Mouse (Mus musculus): ENCODE results near the gene Apobr. TPM values are rescaled to one million over a fixed set of nuclear protein-coding genes. Genes with fewer than 3 reads are reported as not detected.

Gene Apobr
- polyA plus RNA-seq, 1 experiment from 2014 or later, result 0.46 TPM

GRCm38 (mm10) chr7:126581661-126582060 is 3.1 kb upstream of the Apobr start:
- H3K4me2 ChIP-seq, result peak overlapping the region; percentile 84
- H3K27ac ChIP-seq, result no peak overlapping the region
- H3K36me3 ChIP-seq (ENCODE audit: poor library complexity, severe bottlenecking), result peaks cover 24% of the 10 kb centered on the region
- peaks cover 22% of the 10 kb centered on the region for H3K27me3 ChIP-seq
- H3K9me3 ChIP-seq (replicated peaks), result no peaks in the 10 kb centered on the region
- no peak overlapping the region for H3K4me3 ChIP-seq
- H3K4me1 ChIP-seq, result peaks cover 13% of the 10 kb centered on the region
- 84% methylated on average over 6 of the region's 6 CpGs for WGBS
- ATAC-seq, result no peak
- H3K9ac ChIP-seq, result no peak overlapping the region

GRCm38 (mm10) chr7:126582759-126583158 is 2.0 kb upstream of the Apobr start:
- Histone ChIP-seq H3K4me1 (peaks cover 13% of the 10 kb centered on the region), H3K4me2 (peak overlapping the region; percentile 84), H3K9me3 (replicated peaks) (no peaks in the 10 kb centered on the region), H3K4me3 (peak overlapping the region; percentile 61), H3K27ac (no peak overlapping the region), H3K36me3 (ENCODE audit: poor library complexity, severe bottlenecking) (peaks cover 19% of the 10 kb centered on the region), H3K27me3 (peaks cover 22% of the 10 kb centered on the region), H3K9ac (peak overlapping the region; percentile 68)
- ATAC-seq, result peak; percentile 56; the same call in 1 of the 2 replicates
- 2% methylated on average over 20 of the region's 20 CpGs for WGBS

- Histone ChIP-seq H3K9ac (peak overlapping the region; percentile 68), H3K9me3 (replicated peaks) (no peaks in the 10 kb centered on the region), H3K27ac (peak overlapping the region; percentile 82), H3K4me2 (peak overlapping the region; percentile 84), H3K36me3 (ENCODE audit: poor library complexity, severe bottlenecking) (peaks cover 14% of the 10 kb centered on the region), H3K27me3 (peaks cover 22% of the 10 kb centered on the region), H3K4me3 (peak overlapping the region; percentile 61), H3K4me1 (peaks cover 17% of the 10 kb centered on the region)
- ATAC-seq, result peak; percentile 92
- 1% methylated on average over 22 of the region's 22 CpGs for WGBS
Observed at GRCm38 (mm10) chr7:126583251-126583709, 1.5 kb upstream of the Apobr start.

- peak overlapping the region; percentile 84 for H3K4me2 ChIP-seq
- H3K9ac ChIP-seq, result no peak overlapping the region
- no peak for ATAC-seq
- H3K4me1 ChIP-seq, result peaks cover 17% of the 10 kb centered on the region
- peak overlapping the region; percentile 82; the same call in 1 of the 2 replicates for H3K27ac ChIP-seq
- WGBS, result 56% methylated on average over 6 of the region's 6 CpGs
- H3K27me3 ChIP-seq, result peaks cover 22% of the 10 kb centered on the region
- peaks cover 9% of the 10 kb centered on the region for H3K36me3 ChIP-seq (ENCODE audit: poor library complexity, severe bottlenecking)
- peak overlapping the region; percentile 61 for H3K4me3 ChIP-seq
- H3K9me3 ChIP-seq (replicated peaks), result no peaks in the 10 kb centered on the region
Observed at GRCm38 (mm10) chr7:126583761-126584160, 981 bp upstream of the Apobr start.

- no peak within 1 kb of the TSS; the same call in 1 of the 2 replicates for H3K9ac ChIP-seq
- no peaks in the 10 kb centered on the region for H3K9me3 ChIP-seq (replicated peaks)
- H3K4me2 ChIP-seq, result no peak within 1 kb of the TSS
- 76% methylated on average over 6 of the region's 6 CpGs for WGBS
- peaks cover 17% of the 10 kb centered on the region for H3K4me1 ChIP-seq
- no peak within 1 kb of the TSS for H3K4me3 ChIP-seq
- peaks cover 22% of the 10 kb centered on the region for H3K27me3 ChIP-seq
- no peak within 1 kb of the TSS for H3K27ac ChIP-seq
- no peak for ATAC-seq
- no peaks in the 10 kb centered on the region for H3K36me3 ChIP-seq (ENCODE audit: poor library complexity, severe bottlenecking)
Observed at GRCm38 (mm10) chr7:126585717-126586116, 975 bp downstream of the Apobr start, which contains the start of gene Cln3. Gene Cln3, minus strand, starts transcription at chr7:126585817.

- 72% methylated on average over 8 of the region's 8 CpGs for WGBS
- Histone ChIP-seq H3K36me3 (ENCODE audit: poor library complexity, severe bottlenecking) (no peaks in the 10 kb centered on the region), H3K27me3 (peaks cover 22% of the 10 kb centered on the region), H3K4me2 (no peak overlapping the region), H3K9ac (no peak overlapping the region), H3K4me3 (no peak overlapping the region), H3K27ac (no peak overlapping the region), H3K9me3 (replicated peaks) (no peaks in the 10 kb centered on the region), H3K4me1 (peaks cover 12% of the 10 kb centered on the region)
- no peak for ATAC-seq
Observed at GRCm38 (mm10) chr7:126586839-126587238, 2.1 kb downstream of the Apobr start.

- H3K36me3 ChIP-seq (ENCODE audit: poor library complexity, severe bottlenecking), result no peaks in the 10 kb centered on the region
- H3K27me3 ChIP-seq, result peaks cover 24% of the 10 kb centered on the region
- 3% methylated on average over 16 of the region's 16 CpGs for WGBS
- peaks cover 4% of the 10 kb centered on the region; the same call in 1 of the 2 replicates for H3K4me1 ChIP-seq
- H3K4me3 ChIP-seq, result no peak overlapping the region
- H3K27ac ChIP-seq, result no peak overlapping the region
- peak overlapping the region; percentile 12 for H3K4me2 ChIP-seq
- 0 out of 2 replicates have a peak, but pooled peaks have one; percentile 22 for ATAC-seq
- H3K9ac ChIP-seq, result peak overlapping the region; percentile 5; the same call in 1 of the 2 replicates
- no peaks in the 10 kb centered on the region for H3K9me3 ChIP-seq (replicated peaks)
Observed at GRCm38 (mm10) chr7:126587779-126588178, 3.0 kb downstream of the Apobr start.

GRCm38 (mm10) chr7:126594862-126595561 is 10.3 kb downstream of the Apobr start, which contains the start of gene Il27:
Gene Il27, minus strand, starts transcription at chr7:126594941.
- Histone ChIP-seq H3K27me3 (peaks cover 7% of the 10 kb centered on the region), H3K9ac (no peak within 1 kb of the TSS), H3K36me3 (ENCODE audit: poor library complexity, severe bottlenecking) (no peaks in the 10 kb centered on the region), H3K9me3 (replicated peaks) (no peaks in the 10 kb centered on the region), H3K27ac (no peak within 1 kb of the TSS), H3K4me2 (no peak within 1 kb of the TSS), H3K4me3 (no peak within 1 kb of the TSS), H3K4me1 (no peaks in the 10 kb centered on the region)
- ATAC-seq, result no peak
- WGBS, result 83% methylated on average over 11 of the region's 11 CpGs

GRCm38 (mm10) chr7:126595890-126596289 is 11.1 kb downstream of the Apobr start:
- no peak overlapping the region for H3K4me3 ChIP-seq
- no peak for ATAC-seq
- H3K4me2 ChIP-seq, result no peak overlapping the region
- H3K27me3 ChIP-seq, result peaks cover 7% of the 10 kb centered on the region
- no peaks in the 10 kb centered on the region for H3K9me3 ChIP-seq (replicated peaks)
- H3K27ac ChIP-seq, result no peak overlapping the region
- 84% methylated on average over 5 of the region's 5 CpGs for WGBS
- no peaks in the 10 kb centered on the region for H3K36me3 ChIP-seq (ENCODE audit: poor library complexity, severe bottlenecking)
- H3K4me1 ChIP-seq, result no peaks in the 10 kb centered on the region
- H3K9ac ChIP-seq, result no peak overlapping the region

- Histone ChIP-seq H3K4me2 (no peak overlapping the region), H3K36me3 (ENCODE audit: poor library complexity, severe bottlenecking) (no peaks in the 10 kb centered on the region), H3K9me3 (replicated peaks) (no peaks in the 10 kb centered on the region), H3K4me3 (no peak overlapping the region), H3K4me1 (no peaks in the 10 kb centered on the region), H3K27me3 (peaks cover 7% of the 10 kb centered on the region), H3K9ac (no peak overlapping the region), H3K27ac (no peak overlapping the region)
- no peak for ATAC-seq
- 66% methylated on average over 6 of the region's 6 CpGs for WGBS
Observed at GRCm38 (mm10) chr7:126596414-126596813, 11.7 kb downstream of the Apobr start.

- Histone ChIP-seq H3K9ac (no peak overlapping the region), H3K27me3 (0 out of 2 replicates have a peak, but pooled peaks cover 4% of the 10 kb centered on the region), H3K4me1 (no peaks in the 10 kb centered on the region), H3K27ac (no peak overlapping the region), H3K4me3 (no peak overlapping the region), H3K9me3 (replicated peaks) (no peaks in the 10 kb centered on the region), H3K4me2 (no peak overlapping the region), H3K36me3 (ENCODE audit: poor library complexity, severe bottlenecking) (no peaks in the 10 kb centered on the region)
- WGBS, result 83% methylated on average over 6 of the region's 6 CpGs
- ATAC-seq, result no peak
Observed at GRCm38 (mm10) chr7:126598919-126599318, 14.2 kb downstream of the Apobr start.

GRCm38 (mm10) chr7:126601896-126602295 is 17.2 kb downstream of the Apobr start:
- Histone ChIP-seq H3K27me3 (no peaks in the 10 kb centered on the region), H3K4me1 (no peaks in the 10 kb centered on the region), H3K27ac (no peak overlapping the region), H3K36me3 (ENCODE audit: poor library complexity, severe bottlenecking) (no peaks in the 10 kb centered on the region), H3K9ac (no peak overlapping the region), H3K4me2 (no peak overlapping the region), H3K4me3 (no peak overlapping the region), H3K9me3 (replicated peaks) (no peaks in the 10 kb centered on the region)
- no peak for ATAC-seq
- 51% methylated on average over 3 of the region's 5 CpGs for WGBS
